Mouse (Mus musculus) spleen, adult 2 months (tissue): ENCODE data around the gene Isy1.

ENCODE experiments used
- CTCF ChIP-seq: fragments of 200-500 bp; IDR thresholded peaks from 2 replicates; pipeline ENCODE4 v1.5.1; 2011; ENCODE audit warnings: mild to moderate bottlenecking, inconsistent platforms; ENCODE audit not compliant: insufficient read depth, insufficient read length, insufficient replicate concordance; ENCODE audit errors: extremely low read depth
- POLR2A ChIP-seq: fragments of 200-500 bp; IDR thresholded peaks from 2 replicates; pipeline ENCODE4 v1.6.1; 2011; ENCODE audit warnings: low read depth, low read length, inconsistent platforms

DNA sequence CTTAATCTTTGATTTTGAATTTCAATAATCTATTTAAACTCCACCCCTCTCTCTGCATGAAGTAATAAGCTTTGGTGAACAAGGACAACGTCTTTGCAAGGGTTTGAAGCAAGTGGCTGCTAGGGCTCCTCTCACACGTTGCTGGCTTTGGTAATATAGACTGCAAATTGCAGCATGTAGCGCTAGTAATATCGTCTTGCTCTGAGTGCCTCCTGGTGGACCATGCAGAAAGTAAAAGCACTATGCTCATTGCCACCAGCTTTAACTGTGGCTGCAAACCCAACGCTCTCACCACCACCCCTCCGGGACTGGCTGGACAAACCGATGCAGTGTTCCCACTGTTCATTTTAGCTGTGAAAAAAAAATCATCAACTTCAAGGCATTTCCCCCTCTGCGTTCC, 68.0 kb downstream of the Isy1 start:
- no peak for TF ChIP-seq CTCF
- TF ChIP-seq POLR2A, result no peak
